Mouse (Mus musculus): Measurements from ENCODE around the gene Tanc1.

- no peak for TF ChIP-seq CTCF (IDR thresholded peaks at IDR 0.05; ENCODE audit: borderline replicate concordance, extremely low read depth, insufficient read depth, insufficient read length)
- TF ChIP-seq POLR2A (IDR thresholded peaks at IDR 0.05; ENCODE audit: borderline replicate concordance, extremely low read depth, insufficient read depth, insufficient read length, poor library complexity, severe bottlenecking) = no peak
Observed at GRCm38 (mm10) chr2:59613474-59614019, 1.7 kb downstream of the Tanc1 start.

Measured in brain, embryonic 14.5 days (tissue).